Mouse (Mus musculus) cortical plate, adult 2 months (tissue): ENCODE measurements at regions not wholly inside any gene's neighbourhood (a gene's known extent, or its start where the extent isn't known, plus 50 kb on each side); places are given as distances from the start of the nearest gene placed in this dataset.

Experiments used
- H3K27ac ChIP-seq: fragments of 200-500 bp; 2 replicates; pipeline ENCODE4 v1.5.1; 2012; ENCODE audit warnings: low read length, control low read depth, inconsistent platforms; ENCODE audit not compliant: insufficient read depth
- H3K4me1 ChIP-seq: fragments of 200-500 bp; 2 replicates; pipeline ENCODE4 v1.6.1; 2011; ENCODE audit warnings: low read length; ENCODE audit not compliant: control insufficient read depth, insufficient read depth
- H3K4me3 ChIP-seq: fragments of 200-500 bp; 2 replicates; pipeline ENCODE4 v1.5.1; 2011; ENCODE audit warnings: mild to moderate bottlenecking, low read length, control low read depth; ENCODE audit not compliant: insufficient read depth
- CTCF ChIP-seq: fragments of 200-500 bp; IDR thresholded peaks from 2 replicates; pipeline ENCODE4 v1.5.1; 2011; ENCODE audit warnings: mild to moderate bottlenecking, control low read depth, low read length; ENCODE audit not compliant: insufficient read depth; ENCODE audit errors: extremely low read depth
- POLR2A ChIP-seq: fragments of 200-500 bp; IDR thresholded peaks from 2 replicates; pipeline ENCODE4 v1.6.1; 2011; ENCODE audit warnings: mild to moderate bottlenecking, low read length, control low read depth; ENCODE audit not compliant: insufficient read depth; ENCODE audit errors: extremely low read depth

DNA sequence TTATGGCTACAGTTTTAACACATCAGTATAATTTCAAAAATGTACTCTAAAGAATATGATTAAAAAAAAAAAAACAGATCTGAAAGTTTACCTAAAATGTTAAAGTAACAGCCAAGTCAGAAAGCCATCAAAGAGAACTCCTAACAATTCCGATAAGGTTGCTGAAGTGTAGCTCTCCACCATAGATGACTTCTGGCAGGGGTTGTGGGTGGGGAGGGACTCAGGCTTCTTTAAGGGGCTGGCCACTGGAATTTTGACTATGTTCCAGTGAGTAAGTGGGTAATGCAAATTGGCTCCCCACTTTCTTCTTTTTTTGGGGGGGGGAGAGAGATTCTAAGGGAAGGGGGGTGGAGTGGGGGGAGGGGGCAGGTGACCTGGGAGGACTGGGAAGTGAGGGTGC is 98.0 kb downstream of the Brms1l start:
- no peak for TF ChIP-seq CTCF
- no peaks in the 10 kb centered on the region for H3K4me1 ChIP-seq
- H3K4me3 ChIP-seq = no peak overlapping the region
- no peak overlapping the region for H3K27ac ChIP-seq

DNA sequence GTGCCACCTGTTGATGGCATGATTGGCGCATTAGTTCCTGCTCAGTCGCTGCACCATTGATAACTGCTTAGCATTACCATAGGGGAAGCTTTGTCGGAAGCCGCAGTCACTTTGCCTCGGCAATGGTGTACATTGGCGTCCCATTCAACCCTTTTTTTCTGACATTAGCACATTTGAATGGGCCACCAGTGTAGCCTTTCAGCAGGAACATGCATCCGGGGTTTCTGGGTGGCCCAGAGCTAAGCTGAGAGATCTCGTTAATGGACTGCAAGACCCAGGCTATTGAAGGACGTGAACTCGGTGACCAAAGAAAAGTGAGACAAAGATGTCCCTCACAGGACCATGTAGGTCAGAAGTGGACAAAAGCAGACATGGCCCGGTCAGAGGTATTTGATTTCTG is 97.3 kb downstream of the Brms1l start:
- H3K4me1 ChIP-seq = no peaks in the 10 kb centered on the region
- TF ChIP-seq CTCF (no peak), POLR2A (no peak)

DNA sequence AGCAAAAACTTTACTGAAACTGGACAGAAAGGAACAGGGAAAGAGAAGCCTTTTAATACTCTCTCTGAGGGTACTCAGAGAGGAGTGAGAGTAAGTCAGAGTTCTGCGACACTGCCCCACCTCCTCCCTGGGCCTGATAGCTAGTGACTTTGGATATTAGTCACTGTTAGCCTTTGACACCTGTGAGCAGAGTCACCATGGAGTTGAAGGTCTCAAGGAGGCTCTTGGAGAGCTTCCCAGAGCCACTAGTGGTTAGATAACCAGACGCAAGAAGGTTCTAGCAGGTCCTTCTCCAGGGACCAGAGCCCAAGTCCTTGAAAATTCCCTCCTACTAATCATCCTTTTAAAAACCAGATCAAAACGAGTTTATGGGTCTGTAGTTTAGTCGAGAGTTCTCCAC is 94.3 kb downstream of the Brms1l start:
- no peak overlapping the region for H3K4me3 ChIP-seq
- no peaks in the 10 kb centered on the region; the same call in 1 of the 2 replicates for H3K4me1 ChIP-seq
- TF ChIP-seq POLR2A (no peak), CTCF (no peak)
- H3K27ac ChIP-seq = no peak overlapping the region

More for the DNA sequence above, 97.3 kb downstream of the Brms1l start:
- no peak overlapping the region for H3K27ac ChIP-seq
- H3K4me3 ChIP-seq = no peak overlapping the region

DNA sequence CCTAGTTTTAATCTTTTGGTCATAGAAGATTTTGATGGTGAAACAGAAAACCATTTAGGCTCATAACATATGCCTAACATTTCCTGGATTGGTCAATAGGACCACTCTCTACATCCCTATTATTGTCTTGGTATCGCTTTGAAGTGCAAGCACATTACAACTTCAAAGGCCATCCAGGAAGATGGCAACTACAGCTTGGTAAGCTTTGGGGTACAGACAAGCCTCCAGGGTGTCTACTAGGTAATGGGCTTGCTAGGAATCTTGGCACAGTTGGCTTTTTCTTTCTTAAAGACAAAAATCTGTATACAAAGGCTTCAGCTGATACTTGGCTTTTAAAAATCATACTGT is 90.8 kb downstream of the Brms1l start:
- H3K4me3 ChIP-seq = no peak overlapping the region
- TF ChIP-seq POLR2A = no peak
- no peak for TF ChIP-seq CTCF
- no peak overlapping the region for H3K27ac ChIP-seq
- no peaks in the 10 kb centered on the region; the same call in 1 of the 2 replicates for H3K4me1 ChIP-seq

DNA sequence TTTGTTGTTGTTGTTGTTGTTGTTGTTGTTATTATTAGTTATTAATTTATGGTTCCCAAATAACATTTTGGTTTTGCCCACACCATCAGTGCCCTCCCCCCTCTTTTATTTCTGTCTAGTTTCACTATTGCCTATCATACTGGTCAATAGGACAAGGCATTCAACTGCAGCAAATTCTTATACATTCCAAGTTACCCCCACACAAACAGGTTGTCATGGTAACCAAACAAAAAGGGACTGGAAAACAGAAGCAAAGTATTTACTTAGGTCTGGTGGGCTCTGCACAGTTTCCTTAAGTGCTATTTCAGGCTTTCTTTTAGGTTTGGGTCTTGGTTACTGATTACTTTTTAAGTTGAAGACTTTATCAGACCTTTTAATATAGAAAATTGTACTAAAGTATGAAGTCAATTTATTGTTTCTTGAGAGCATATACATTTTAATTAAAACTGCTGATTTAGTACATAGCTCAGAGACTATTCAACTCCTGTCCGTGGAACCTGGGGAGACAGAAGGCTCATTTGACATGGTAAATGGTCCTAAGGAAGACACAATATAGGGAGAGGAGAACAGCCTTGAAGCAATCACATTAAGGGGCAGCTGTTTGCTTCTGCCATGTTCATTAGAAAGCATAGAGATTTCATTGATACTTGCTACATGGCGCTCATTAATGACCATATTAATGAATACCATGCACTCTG is 90.3 kb downstream of the Brms1l start:
- no peak overlapping the region for H3K4me3 ChIP-seq
- TF ChIP-seq POLR2A (no peak), CTCF (no peak)
- no peaks in the 10 kb centered on the region; the same call in 1 of the 2 replicates for H3K4me1 ChIP-seq
- no peak overlapping the region for H3K27ac ChIP-seq
